Mouse (Mus musculus): ENCODE results near the gene Dapk3.

Gene Dapk3

GRCm38 (mm10) chr10:81182336-81183333 is at the start of gene Dapk3:
Gene Dapk3, plus strand, starts transcription at chr10:81183005.
- DNase-seq: peak; percentile 98

- peak; percentile 83 to 88 for DNase-seq
Measured at GRCm38 (mm10) chr10:81134181-81134587, 48.6 kb upstream of the Dapk3 start.

- DNase-seq: peak; percentile 62
Measured at GRCm38 (mm10) chr10:81134966-81135681, 47.7 kb upstream of the Dapk3 start, which contains the start of gene Zbtb7a. Gene Zbtb7a, plus strand, starts transcription at chr10:81135220.

- peak; percentile 83 to 89 for DNase-seq
Measured at GRCm38 (mm10) chr10:81135831-81136705, 46.7 kb upstream of the Dapk3 start.

GRCm38 (mm10) chr10:81136706-81137231 is 46.0 kb upstream of the Dapk3 start:
- peak; percentile 84 to 88 for DNase-seq

- peak; percentile 99 to 100 for DNase-seq
Measured at GRCm38 (mm10) chr10:81137252-81138130, 45.3 kb upstream of the Dapk3 start.

- peak; percentile 65 to 77 for DNase-seq
Measured at GRCm38 (mm10) chr10:81138131-81138782, 44.5 kb upstream of the Dapk3 start.

GRCm38 (mm10) chr10:81138821-81139528 is 43.8 kb upstream of the Dapk3 start:
- DNase-seq: no peak

GRCm38 (mm10) chr10:81139529-81139846 is 43.3 kb upstream of the Dapk3 start:
- DNase-seq: no peak

- DNase-seq: no peak
Measured at GRCm38 (mm10) chr10:81140005-81140404, 42.8 kb upstream of the Dapk3 start.

- DNase-seq: peak; percentile 56 to 73
Measured at GRCm38 (mm10) chr10:81140717-81141454, 41.9 kb upstream of the Dapk3 start.

GRCm38 (mm10) chr10:81141455-81142210 is 41.2 kb upstream of the Dapk3 start:
- no peak for DNase-seq

- DNase-seq: no peak
Measured at GRCm38 (mm10) chr10:81142551-81142981, 40.2 kb upstream of the Dapk3 start.

- peak; percentile 46 to 71 for DNase-seq
Measured at GRCm38 (mm10) chr10:81143157-81143633, 39.6 kb upstream of the Dapk3 start.

- no peak for DNase-seq
Measured at GRCm38 (mm10) chr10:81143845-81144437, 38.9 kb upstream of the Dapk3 start.

- DNase-seq: peak in 1 of 2 experiments; percentile 66
Measured at GRCm38 (mm10) chr10:81144667-81145066, 38.1 kb upstream of the Dapk3 start.

- no peak for DNase-seq
Measured at GRCm38 (mm10) chr10:81145307-81145706, 37.5 kb upstream of the Dapk3 start.

- no peak for DNase-seq
Measured at GRCm38 (mm10) chr10:81145778-81146177, 37.0 kb upstream of the Dapk3 start.
